Mouse (Mus musculus): ENCODE data around the gene Rab5c. TPM values are rescaled to one million over a fixed set of nuclear protein-coding genes. Genes with fewer than 3 reads are reported as not detected.

Gene Rab5c
- polyA plus RNA-seq, 1 experiment from 2014 or later = 18.9 TPM

Other genes starting within 250 kb of the Rab5c start
- 201 and 203 TPM in 2 replicates for gene Acly, start 210.2 kb downstream of the Rab5c start, polyA plus RNA-seq (2016; fragmentation: Nextera tagmentation; extraction: Ambion mirVana)
- 0.73 and 1.8 TPM in 2 replicates for gene Ttc25, start 192.6 kb downstream of the Rab5c start, polyA plus RNA-seq (2016; fragmentation: Nextera tagmentation; extraction: Ambion mirVana)
- 36.2 and 37.2 TPM in 2 replicates for gene Cnp, start 163.3 kb downstream of the Rab5c start, polyA plus RNA-seq (2016; fragmentation: Nextera tagmentation; extraction: Ambion mirVana)
- gene Nkiras2, start 119.0 kb downstream of the Rab5c start, polyA plus RNA-seq (2016; fragmentation: Nextera tagmentation; extraction: Ambion mirVana) = 80.6 and 83.7 TPM in 2 replicates
- 280 and 292 TPM in 2 replicates for gene Dnajc7, start 118.0 kb downstream of the Rab5c start, polyA plus RNA-seq (2016; fragmentation: Nextera tagmentation; extraction: Ambion mirVana)
- 1.5 and 2.6 TPM in 2 replicates for gene Zfp385c, start 45.8 kb downstream of the Rab5c start, polyA plus RNA-seq (2016; fragmentation: Nextera tagmentation; extraction: Ambion mirVana)
- gene Dhx58, start 33.9 kb downstream of the Rab5c start, polyA plus RNA-seq (2016; fragmentation: Nextera tagmentation; extraction: Ambion mirVana) = 2.6 and 3.3 TPM in 2 replicates
- 71.2 and 72.4 TPM in 2 replicates for gene Kat2a, start 25.8 kb downstream of the Rab5c start, polyA plus RNA-seq (2016; fragmentation: Nextera tagmentation; extraction: Ambion mirVana)
- gene Hspb9, start 24.4 kb downstream of the Rab5c start, polyA plus RNA-seq (2016; fragmentation: Nextera tagmentation; extraction: Ambion mirVana) = 0.33 TPM in 1 of 2 replicates, not detected in the other
- gene Kcnh4, start 21.7 kb upstream of the Rab5c start, polyA plus RNA-seq (2016; fragmentation: Nextera tagmentation; extraction: Ambion mirVana) = 0.46 and 0.55 TPM in 2 replicates
- gene Hcrt, start 24.7 kb upstream of the Rab5c start, polyA plus RNA-seq (2016; fragmentation: Nextera tagmentation; extraction: Ambion mirVana) = not detected in 2 replicates
- gene Ghdc, start 32.7 kb upstream of the Rab5c start, polyA plus RNA-seq (2016; fragmentation: Nextera tagmentation; extraction: Ambion mirVana) = 5.9 and 6.3 TPM in 2 replicates
- 22.7 TPM in 2 replicates for gene Stat5b, start 112.5 kb upstream of the Rab5c start, polyA plus RNA-seq (2016; fragmentation: Nextera tagmentation; extraction: Ambion mirVana)
- 4.4 and 5.5 TPM in 2 replicates for gene Stat5a, start 121.1 kb upstream of the Rab5c start, polyA plus RNA-seq (2016; fragmentation: Nextera tagmentation; extraction: Ambion mirVana)
- 38.4 and 39.4 TPM in 2 replicates for gene Stat3, start 201.3 kb upstream of the Rab5c start, polyA plus RNA-seq (2016; fragmentation: Nextera tagmentation; extraction: Ambion mirVana)
- 68.4 and 69.6 TPM in 2 replicates for gene Cavin1, start 232.7 kb upstream of the Rab5c start, polyA plus RNA-seq (2016; fragmentation: Nextera tagmentation; extraction: Ambion mirVana)

Measured in embryonic facial prominence, embryonic 12.5 days (tissue).